Mouse (Mus musculus) hindbrain, embryonic 11.5 days (tissue): ENCODE results near the gene Fasn. TPM values are rescaled to one million over a fixed set of nuclear protein-coding genes. Genes with fewer than 3 reads are reported as not detected.
A peak's percentile ranks its signal among the peaks of the same experiment; 100 is the strongest.

Experiments
- ATAC-seq: fragments of 200-750 bp; cut with Nextera tagmentation; 2 replicates; pipeline ENCODE4 v1.8.0; 2017; ENCODE audit warnings: mild to moderate bottlenecking, moderate TSS enrichment, moderate library complexity; ENCODE audit not compliant: low FRiP score
- DNase-seq: peaks from one replicate; pipeline ENCODE4 v3.0.0-alpha.2; 2015; ENCODE audit warnings: low spot score
- H3K27ac ChIP-seq: fragments of 300-500 bp; sonication (generic); 2 replicates; pipeline ENCODE4 v1.5.1; 2014; ENCODE audit warnings: mild to moderate bottlenecking, low read depth, low read length
- H3K27me3 ChIP-seq: fragments of 300-500 bp; sonication (generic); 2 replicates; pipeline ENCODE4 v1.6.1; 2014; ENCODE audit warnings: mild to moderate bottlenecking, low read length, moderate library complexity, mixed read lengths; ENCODE audit not compliant: control insufficient read depth, insufficient read depth
- H3K36me3 ChIP-seq: fragments of 300-500 bp; sonication (generic); 2 replicates; pipeline ENCODE4 v1.6.1; 2014; ENCODE audit warnings: mild to moderate bottlenecking, low read length, moderate library complexity, mixed read lengths; ENCODE audit not compliant: control insufficient read depth, insufficient read depth
- H3K4me1 ChIP-seq: fragments of 300-500 bp; sonication (generic); replicated peaks from 2 replicates; pipeline ENCODE4 v1.6.1; 2014; ENCODE audit warnings: low read length, mixed read lengths; ENCODE audit not compliant: control insufficient read depth, insufficient read depth
- H3K4me2 ChIP-seq: fragments of 300-500 bp; sonication (generic); replicated peaks from 2 replicates; pipeline ENCODE4 v1.6.1; 2014; ENCODE audit warnings: mild to moderate bottlenecking, low read depth, low read length
- H3K4me3 ChIP-seq: fragments of 300-500 bp; sonication (generic); 2 replicates; pipeline ENCODE4 v1.5.1; 2014; ENCODE audit warnings: low read depth, low read length
- H3K9ac ChIP-seq: fragments of 300-500 bp; sonication (generic); 2 replicates; pipeline ENCODE4 v1.6.1; 2014; ENCODE audit warnings: low read depth, low read length
- H3K9me3 ChIP-seq: fragments of 300-500 bp; sonication (generic); 2 replicates; pipeline ENCODE4 v1.6.1; 2016; ENCODE audit warnings: low read length; ENCODE audit not compliant: control insufficient read depth
- WGBS: fragments of 180-500 bp; shearing (Covaris S2); extraction: QIAGEN DNeasy Blood & Tissue Kit; methylation state at CpG from one replicate; pipeline ENCODE4 v1.1.7; 2014; 5-methylcytosine and 5-hydroxymethylcytosine counted together
- polyA plus RNA-seq: library from polyadenylated mRNA; unstranded; fragments of >200 nt; fragmentation: Nextera tagmentation; extraction: Ambion mirVana; gene quantifications from 2 replicates; pipeline ENCODE4 v1.2.1, GENCODE M21; 2014

Fasn gene
- polyA plus RNA-seq, 1 experiment from 2014 or later = 76.0 TPM

GRCm38 (mm10) chr11:120808010-120808409, 16.3 kb downstream of the Fasn start:
- Histone ChIP-seq H3K27ac (no peak overlapping the region), H3K36me3 (peaks cover 44% of the 10 kb centered on the region), H3K4me3 (no peak overlapping the region), H3K9me3 (no peaks in the 10 kb centered on the region), H3K9ac (no peak overlapping the region), H3K4me2 (no peak overlapping the region), H3K4me1 (no peaks in the 10 kb centered on the region), H3K27me3 (no peaks in the 10 kb centered on the region)
- DNase-seq (no peak), ATAC-seq (no peak)
- 92% methylated on average over 12 of the region's 12 CpGs for WGBS

DNA sequence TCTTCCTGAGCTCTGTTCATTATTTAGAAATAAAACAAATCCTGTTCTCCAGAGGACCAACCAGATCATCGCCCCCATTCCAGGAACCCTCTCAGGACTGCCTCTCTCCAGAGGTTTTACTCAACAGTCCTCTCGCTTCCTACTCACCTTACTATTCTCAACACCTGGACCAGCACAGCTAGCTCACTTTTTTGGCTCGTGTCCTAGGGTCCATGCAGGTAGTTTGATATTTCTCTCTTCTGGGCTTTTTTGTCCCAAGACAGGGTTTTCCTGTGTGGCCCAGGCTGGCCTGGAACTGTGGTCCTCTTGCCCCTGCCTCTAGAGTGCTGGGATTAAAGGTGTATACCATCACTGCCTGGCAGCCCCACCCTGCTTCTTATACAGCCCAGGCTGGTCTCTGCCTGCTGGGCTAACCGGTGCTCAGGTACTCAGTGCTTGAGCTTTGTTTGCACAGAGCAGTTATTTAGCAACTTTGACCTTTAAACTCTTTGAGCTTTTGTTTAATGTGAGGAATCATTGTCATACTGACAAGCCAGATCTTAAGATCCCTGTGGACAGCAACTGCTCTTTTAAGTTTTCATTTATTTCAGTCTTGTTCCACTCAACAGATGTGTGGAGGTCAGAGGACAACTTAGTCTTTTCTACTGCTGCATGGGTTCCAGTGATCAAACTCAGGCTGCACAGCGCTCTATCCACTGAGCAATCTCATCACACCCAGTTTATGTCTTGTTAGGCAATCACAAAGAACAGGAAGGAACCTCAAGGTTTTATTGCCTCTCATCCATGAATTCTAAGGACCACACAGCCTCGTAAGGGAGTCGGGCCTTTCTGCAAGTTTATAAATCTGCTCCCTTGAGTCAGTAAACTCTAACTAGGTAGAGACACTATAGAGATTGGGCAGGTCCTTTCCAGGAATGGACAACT, 18.7 kb downstream of the Fasn start:
- H3K9ac ChIP-seq = no peak overlapping the region
- 87% methylated on average over 7 of the region's 7 CpGs for WGBS
- H3K27ac ChIP-seq = no peak overlapping the region
- H3K36me3 ChIP-seq = peaks cover 32% of the 10 kb centered on the region
- no peak overlapping the region for H3K4me2 ChIP-seq
- no peaks in the 10 kb centered on the region for H3K4me1 ChIP-seq
- H3K27me3 ChIP-seq = no peaks in the 10 kb centered on the region
- H3K4me3 ChIP-seq = no peak overlapping the region
- H3K9me3 ChIP-seq = no peaks in the 10 kb centered on the region
- ATAC-seq = no peak
- DNase-seq = no peak

DNA sequence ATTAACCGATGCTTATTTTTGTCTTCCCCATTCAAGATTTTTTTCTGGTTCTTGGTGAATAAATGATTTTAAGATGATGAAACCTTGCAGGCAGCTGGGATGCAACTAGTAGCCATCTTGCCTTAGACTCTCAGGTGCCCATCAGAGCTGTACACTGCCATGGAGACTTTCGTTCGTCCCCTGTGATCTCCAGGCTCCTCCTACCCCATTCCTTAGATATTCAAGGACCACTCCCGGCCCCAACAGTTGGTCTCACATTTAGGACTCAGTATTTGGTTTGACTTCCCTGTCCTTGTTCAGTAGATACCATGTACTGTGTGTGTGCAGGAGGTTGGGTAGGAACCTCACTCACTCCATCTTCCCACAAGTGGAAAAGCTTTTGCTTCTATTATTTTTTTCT, 19.6 kb downstream of the Fasn start:
- no peaks in the 10 kb centered on the region for H3K9me3 ChIP-seq
- peaks cover 4% of the 10 kb centered on the region; the same call in 1 of the 2 replicates for H3K4me1 ChIP-seq
- no peak overlapping the region for H3K9ac ChIP-seq
- H3K27ac ChIP-seq = no peak overlapping the region
- no peak overlapping the region for H3K4me3 ChIP-seq
- H3K27me3 ChIP-seq = no peaks in the 10 kb centered on the region
- WGBS = 65% methylated on average over 4 of the region's 4 CpGs
- peaks cover 26% of the 10 kb centered on the region for H3K36me3 ChIP-seq
- H3K4me2 ChIP-seq = no peak overlapping the region
- no peak for ATAC-seq
- DNase-seq = no peak

- ATAC-seq (no peak), DNase-seq (no peak)
- Histone ChIP-seq H3K36me3 (peaks cover 26% of the 10 kb centered on the region), H3K4me3 (no peak overlapping the region), H3K27ac (no peak overlapping the region), H3K4me2 (no peak overlapping the region), H3K9ac (no peak overlapping the region), H3K27me3 (no peaks in the 10 kb centered on the region), H3K4me1 (peaks cover 4% of the 10 kb centered on the region; the same call in 1 of the 2 replicates), H3K9me3 (no peaks in the 10 kb centered on the region)
- 87% methylated on average over 7 of the region's 7 CpGs for WGBS
Measured at GRCm38 (mm10) chr11:120804274-120804673, 20.1 kb downstream of the Fasn start.

GRCm38 (mm10) chr11:120800061-120800904, 24.1 kb downstream of the Fasn start:
- Histone ChIP-seq H3K4me3 (no peak overlapping the region), H3K27ac (no peak overlapping the region), H3K4me2 (no peak overlapping the region), H3K9me3 (no peaks in the 10 kb centered on the region), H3K4me1 (peaks cover 8% of the 10 kb centered on the region), H3K27me3 (no peaks in the 10 kb centered on the region), H3K9ac (no peak overlapping the region), H3K36me3 (peaks cover 2% of the 10 kb centered on the region; the same call in 1 of the 2 replicates)
- WGBS = 17% methylated on average over 10 of the region's 10 CpGs
- ATAC-seq (peak; percentile 67; the same call in 1 of the 2 replicates), DNase-seq (peak; percentile 95)

- Histone ChIP-seq H3K4me2 (no peak overlapping the region), H3K4me1 (peaks cover 10% of the 10 kb centered on the region), H3K4me3 (no peak overlapping the region), H3K27me3 (no peaks in the 10 kb centered on the region), H3K9me3 (no peaks in the 10 kb centered on the region), H3K27ac (no peak overlapping the region), H3K9ac (no peak overlapping the region), H3K36me3 (no peaks in the 10 kb centered on the region)
- no peak for ATAC-seq
- no peak for DNase-seq
- WGBS = 68% methylated on average over 6 of the region's 6 CpGs
Measured at GRCm38 (mm10) chr11:120799316-120799890, 24.9 kb downstream of the Fasn start.

GRCm38 (mm10) chr11:120798244-120798643, 26.1 kb downstream of the Fasn start:
- Histone ChIP-seq H3K27me3 (no peaks in the 10 kb centered on the region), H3K4me3 (no peak overlapping the region), H3K4me2 (no peak overlapping the region), H3K9ac (no peak overlapping the region), H3K36me3 (no peaks in the 10 kb centered on the region; the same call in 1 of the 2 replicates), H3K4me1 (peaks cover 10% of the 10 kb centered on the region), H3K9me3 (no peaks in the 10 kb centered on the region), H3K27ac (no peak overlapping the region)
- 89% methylated on average over 3 of the region's 3 CpGs for WGBS
- DNase-seq (no peak), ATAC-seq (no peak)

- Histone ChIP-seq H3K27ac (peak overlapping the region; percentile 43; the same call in 1 of the 2 replicates), H3K4me1 (peaks cover 10% of the 10 kb centered on the region), H3K9me3 (no peaks in the 10 kb centered on the region), H3K4me2 (peak overlapping the region; percentile 6), H3K36me3 (peaks cover 3% of the 10 kb centered on the region), H3K9ac (peak overlapping the region; percentile 28), H3K27me3 (no peaks in the 10 kb centered on the region), H3K4me3 (peak overlapping the region; percentile 99)
- ATAC-seq (peak; percentile 28), DNase-seq (no peak)
- 31% methylated on average over 8 of the region's 8 CpGs for WGBS
Measured at GRCm38 (mm10) chr11:120796614-120796946, 27.8 kb downstream of the Fasn start.
